Mouse (Mus musculus): ENCODE data around the gene Fcer1g. TPM values are rescaled to one million over a fixed set of nuclear protein-coding genes. Genes with fewer than 3 reads are reported as not detected.

The Fcer1g gene
- polyA plus RNA-seq, 1 experiment from 2014 or later: 28.4 TPM

GRCm38 (mm10) chr1:171187851-171188700 lies 46.1 kb downstream of the Fcer1g start:
- Histone ChIP-seq H3K4me3 (no peak overlapping the region), H3K27ac (replicated peaks) (peak overlapping the region; percentile 39), H3K36me3 (no peaks in the 10 kb centered on the region), H3K4me2 (replicated peaks) (peak overlapping the region; percentile 11; the same call in 1 of the 2 replicates), H3K27me3 (peaks cover 10% of the 10 kb centered on the region), H3K9me3 (no peaks in the 10 kb centered on the region), H3K4me1 (peaks cover 28% of the 10 kb centered on the region), H3K9ac (replicated peaks) (no peak overlapping the region)
- peak; percentile 53 for ATAC-seq (ENCODE audit: low FRiP score, low read depth)
- 17% methylated on average over 13 of the region's 13 CpGs for WGBS

- H3K9me3 ChIP-seq: no peaks in the 10 kb centered on the region
- no peak overlapping the region for H3K4me3 ChIP-seq
- H3K9ac ChIP-seq (replicated peaks): no peak overlapping the region
- 71% methylated on average over 8 of the region's 8 CpGs for WGBS
- H3K36me3 ChIP-seq: no peaks in the 10 kb centered on the region
- H3K4me1 ChIP-seq: peaks cover 20% of the 10 kb centered on the region
- no peak overlapping the region for H3K27ac ChIP-seq (replicated peaks)
- ATAC-seq (ENCODE audit: low FRiP score, low read depth): no peak
- H3K27me3 ChIP-seq: peaks cover 3% of the 10 kb centered on the region
- no peak overlapping the region for H3K4me2 ChIP-seq (replicated peaks)
Measured at GRCm38 (mm10) chr1:171185655-171186054, 48.5 kb downstream of the Fcer1g start.

DNA sequence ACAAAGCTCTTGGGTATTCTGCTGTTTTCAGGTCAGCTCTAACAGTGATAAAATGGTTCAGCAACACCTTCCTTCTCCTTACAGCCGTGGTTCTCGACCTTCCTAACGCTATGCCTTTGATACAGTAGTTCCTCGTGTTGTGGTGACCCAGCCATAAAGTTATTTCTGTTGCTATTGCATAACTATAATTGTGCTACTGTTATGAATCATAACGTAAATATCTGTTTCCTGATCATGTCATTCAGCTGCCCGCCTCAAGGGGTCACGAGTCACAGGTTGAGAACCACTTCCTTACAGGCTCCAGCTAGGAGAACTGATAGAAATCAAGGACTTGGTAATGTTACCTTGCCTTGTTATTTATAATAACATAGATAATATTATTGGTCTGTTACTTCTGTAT lies 49.9 kb downstream of the Fcer1g start:
- Histone ChIP-seq H3K4me3 (no peak overlapping the region), H3K36me3 (no peaks in the 10 kb centered on the region), H3K27me3 (no peaks in the 10 kb centered on the region), H3K27ac (replicated peaks) (no peak overlapping the region), H3K4me2 (replicated peaks) (no peak overlapping the region), H3K4me1 (peaks cover 14% of the 10 kb centered on the region), H3K9ac (replicated peaks) (no peak overlapping the region), H3K9me3 (no peaks in the 10 kb centered on the region)
- 85% methylated on average over 7 of the region's 7 CpGs for WGBS
- ATAC-seq (ENCODE audit: low FRiP score, low read depth): no peak

GRCm38 (mm10) chr1:171183620-171184019 lies 50.5 kb downstream of the Fcer1g start:
- Histone ChIP-seq H3K9ac (replicated peaks) (no peak overlapping the region), H3K4me3 (no peak overlapping the region), H3K27ac (replicated peaks) (no peak overlapping the region), H3K4me2 (replicated peaks) (no peak overlapping the region), H3K9me3 (no peaks in the 10 kb centered on the region), H3K27me3 (no peaks in the 10 kb centered on the region), H3K36me3 (no peaks in the 10 kb centered on the region), H3K4me1 (peaks cover 7% of the 10 kb centered on the region)
- 72% methylated on average over 3 of the region's 3 CpGs for WGBS
- no peak for ATAC-seq (ENCODE audit: low FRiP score, low read depth)

- Histone ChIP-seq H3K4me1 (peaks cover under 1% of the 10 kb centered on the region; the same call in 1 of the 2 replicates), H3K4me3 (no peak overlapping the region), H3K36me3 (no peaks in the 10 kb centered on the region), H3K4me2 (replicated peaks) (no peak overlapping the region), H3K27me3 (no peaks in the 10 kb centered on the region), H3K9me3 (no peaks in the 10 kb centered on the region), H3K27ac (replicated peaks) (no peak overlapping the region), H3K9ac (replicated peaks) (no peak overlapping the region)
- WGBS: 86% methylated on average over 3 of the region's 3 CpGs
- no peak for ATAC-seq (ENCODE audit: low FRiP score, low read depth)
Measured at GRCm38 (mm10) chr1:171183025-171183424, 51.1 kb downstream of the Fcer1g start.

Other genes starting within 250 kb of the Fcer1g start
- 0.19 TPM in 1 of 2 replicates, not detected in the other for gene Fcgr4, start 215.4 kb downstream of the Fcer1g start, polyA plus RNA-seq (2016; fragmentation: Nextera tagmentation; extraction: Ambion mirVana)
- gene Fcgr3, start 169.4 kb downstream of the Fcer1g start, polyA plus RNA-seq (2016; fragmentation: Nextera tagmentation; extraction: Ambion mirVana): 5.8 and 9.8 TPM in 2 replicates
- 1.7 and 3.6 TPM in 2 replicates for gene Cfap126, start 120.4 kb downstream of the Fcer1g start, polyA plus RNA-seq (2016; fragmentation: Nextera tagmentation; extraction: Ambion mirVana)
- 225 and 229 TPM in 2 replicates for gene Sdhc, start 83.8 kb downstream of the Fcer1g start, polyA plus RNA-seq (2016; fragmentation: Nextera tagmentation; extraction: Ambion mirVana)
- 0.33 and 0.94 TPM in 2 replicates for gene Mpz, start 83.7 kb downstream of the Fcer1g start, polyA plus RNA-seq (2016; fragmentation: Nextera tagmentation; extraction: Ambion mirVana)
- 20.4 and 20.8 TPM in 2 replicates for gene Pcp4l1, start 38.1 kb downstream of the Fcer1g start, polyA plus RNA-seq (2016; fragmentation: Nextera tagmentation; extraction: Ambion mirVana)
- gene Nr1i3, start 20.4 kb downstream of the Fcer1g start, polyA plus RNA-seq (2016; fragmentation: Nextera tagmentation; extraction: Ambion mirVana): 0.11 and 0.47 TPM in 2 replicates
- 28.5 and 33.4 TPM in 2 replicates for gene Tomm40l, start 11.9 kb downstream of the Fcer1g start, polyA plus RNA-seq (2016; fragmentation: Nextera tagmentation; extraction: Ambion mirVana)
- gene Apoa2, start 9.3 kb downstream of the Fcer1g start, polyA plus RNA-seq (2016; fragmentation: Nextera tagmentation; extraction: Ambion mirVana): 2.9 and 6.6 TPM in 2 replicates
- 8.2 and 9.2 TPM in 2 replicates for gene Adamts4, start 16.1 kb upstream of the Fcer1g start, polyA plus RNA-seq (2016; fragmentation: Nextera tagmentation; extraction: Ambion mirVana)
- 224 and 226 TPM in 2 replicates for gene Ndufs2, start 17.0 kb upstream of the Fcer1g start, polyA plus RNA-seq (2016; fragmentation: Nextera tagmentation; extraction: Ambion mirVana)
- 72.1 and 80.6 TPM in 2 replicates for gene B4galt3, start 36.0 kb upstream of the Fcer1g start, polyA plus RNA-seq (2016; fragmentation: Nextera tagmentation; extraction: Ambion mirVana)
- 61.4 and 61.5 TPM in 2 replicates for gene Ppox, start 46.8 kb upstream of the Fcer1g start, polyA plus RNA-seq (2016; fragmentation: Nextera tagmentation; extraction: Ambion mirVana)
- 113 and 119 TPM in 2 replicates for gene Usp21, start 53.6 kb upstream of the Fcer1g start, polyA plus RNA-seq (2016; fragmentation: Nextera tagmentation; extraction: Ambion mirVana)
- gene Ufc1, start 60.7 kb upstream of the Fcer1g start, polyA plus RNA-seq (2016; fragmentation: Nextera tagmentation; extraction: Ambion mirVana): 106 TPM in 2 replicates
- gene Dedd, start 94.8 kb upstream of the Fcer1g start, polyA plus RNA-seq (2016; fragmentation: Nextera tagmentation; extraction: Ambion mirVana): 49.3 and 51.9 TPM in 2 replicates
- gene Nit1, start 111.3 kb upstream of the Fcer1g start, polyA plus RNA-seq (2016; fragmentation: Nextera tagmentation; extraction: Ambion mirVana): 45.9 and 49.7 TPM in 2 replicates
- 140 and 149 TPM in 2 replicates for gene Pfdn2, start 111.3 kb upstream of the Fcer1g start, polyA plus RNA-seq (2016; fragmentation: Nextera tagmentation; extraction: Ambion mirVana)
- gene Klhdc9, start 126.4 kb upstream of the Fcer1g start, polyA plus RNA-seq (2016; fragmentation: Nextera tagmentation; extraction: Ambion mirVana): 1.9 and 2.3 TPM in 2 replicates
- 0.88 and 1.4 TPM in 2 replicates for gene Nectin4, start 135.7 kb upstream of the Fcer1g start, polyA plus RNA-seq (2016; fragmentation: Nextera tagmentation; extraction: Ambion mirVana)
- gene Arhgap30, start 154.6 kb upstream of the Fcer1g start, polyA plus RNA-seq (2016; fragmentation: Nextera tagmentation; extraction: Ambion mirVana): 1.0 and 1.4 TPM in 2 replicates
- 175 and 190 TPM in 2 replicates for gene Usf1, start 176.9 kb upstream of the Fcer1g start, polyA plus RNA-seq (2016; fragmentation: Nextera tagmentation; extraction: Ambion mirVana)
- gene Tstd1, start 184.5 kb upstream of the Fcer1g start, polyA plus RNA-seq (2016; fragmentation: Nextera tagmentation; extraction: Ambion mirVana): 9.9 and 10.5 TPM in 2 replicates
- 10.1 and 12.4 TPM in 2 replicates for gene F11r, start 203.2 kb upstream of the Fcer1g start, polyA plus RNA-seq (2016; fragmentation: Nextera tagmentation; extraction: Ambion mirVana)